Mouse (Mus musculus) thymus, postnatal 4 days (tissue): ENCODE measurements around the gene Lancl1.

Source experiments
- DNase-seq: peaks from one replicate; pipeline ENCODE4 v3.0.0; 2021

The Lancl1 gene

DNA sequence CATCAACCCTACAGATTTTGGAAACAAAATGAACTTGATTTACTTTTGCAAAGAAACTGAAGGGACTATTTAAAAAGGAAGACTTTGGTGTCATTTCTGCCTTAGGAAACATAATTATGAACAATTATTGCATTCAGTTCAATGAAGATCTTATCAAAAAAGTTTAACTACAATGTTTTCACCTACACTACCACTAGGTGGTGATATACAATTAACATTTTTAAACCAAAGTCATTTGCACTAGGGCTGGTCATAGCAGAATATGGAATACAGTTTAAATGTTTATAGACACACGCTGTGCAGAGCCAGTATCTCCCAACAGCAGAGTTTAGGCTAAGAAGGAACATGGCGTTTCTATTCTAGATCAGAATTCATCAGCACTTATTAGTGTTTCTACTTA lies 24.5 kb downstream of the Lancl1 start:
- DNase-seq, result no peak

DNA sequence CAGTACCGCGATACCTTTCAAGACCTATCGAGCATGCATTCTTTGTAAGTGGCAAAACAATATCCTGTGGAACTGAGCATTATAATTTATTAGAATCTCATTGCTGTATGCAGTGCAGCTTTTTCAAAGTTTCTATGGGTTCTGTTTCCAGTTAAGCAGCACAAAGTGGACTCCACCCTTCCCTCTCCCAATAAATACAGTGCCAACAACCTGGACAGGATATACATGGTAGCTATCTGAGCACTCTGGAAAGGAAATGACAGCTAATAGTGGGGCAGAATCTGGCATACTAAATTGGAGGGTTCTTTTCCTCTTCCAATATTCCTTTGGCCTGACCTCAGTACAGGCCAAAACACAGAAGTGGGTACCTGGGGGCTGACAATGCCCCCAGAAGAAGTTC lies 28.2 kb downstream of the Lancl1 start:
- no peak for DNase-seq

DNA sequence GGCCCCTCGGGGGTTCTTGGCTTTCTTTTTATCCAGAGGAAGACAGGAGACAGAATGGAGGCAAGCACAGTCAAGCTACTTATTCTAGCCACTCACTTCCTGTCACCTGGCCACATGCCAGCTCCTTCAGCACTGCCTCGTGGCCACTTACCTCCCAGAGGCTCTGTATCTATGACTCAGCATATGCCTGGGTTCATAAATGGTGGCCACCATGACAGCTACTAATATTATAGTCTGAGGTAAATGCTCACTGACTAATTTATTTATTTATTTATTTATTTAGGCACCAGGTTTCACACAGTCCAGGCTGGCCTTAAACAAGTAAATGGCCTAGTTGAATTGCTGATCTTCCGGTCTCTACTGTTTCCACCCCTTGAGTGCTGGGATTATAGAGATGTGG lies 35.0 kb downstream of the Lancl1 start:
- peak; percentile 10 for DNase-seq

DNA sequence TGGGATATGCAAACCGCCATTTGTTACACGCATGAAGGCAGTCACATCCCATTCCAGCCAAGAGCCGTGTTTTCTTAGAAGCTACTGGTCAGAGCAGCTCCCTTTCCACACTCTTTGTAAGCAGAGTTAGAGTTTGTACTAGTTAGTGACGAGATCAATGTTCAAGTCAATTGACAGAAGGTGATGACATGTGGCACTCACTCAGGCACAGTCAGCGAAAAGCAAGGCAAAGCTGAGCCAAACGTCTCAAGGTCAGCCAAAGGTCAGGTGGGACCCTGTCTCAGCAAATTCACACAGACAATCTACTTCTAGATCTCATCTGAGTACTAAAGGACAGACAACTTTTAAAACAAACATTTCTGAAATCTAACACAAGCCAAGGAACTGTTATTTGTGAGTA lies 36.4 kb downstream of the Lancl1 start:
- DNase-seq, result no peak

DNA sequence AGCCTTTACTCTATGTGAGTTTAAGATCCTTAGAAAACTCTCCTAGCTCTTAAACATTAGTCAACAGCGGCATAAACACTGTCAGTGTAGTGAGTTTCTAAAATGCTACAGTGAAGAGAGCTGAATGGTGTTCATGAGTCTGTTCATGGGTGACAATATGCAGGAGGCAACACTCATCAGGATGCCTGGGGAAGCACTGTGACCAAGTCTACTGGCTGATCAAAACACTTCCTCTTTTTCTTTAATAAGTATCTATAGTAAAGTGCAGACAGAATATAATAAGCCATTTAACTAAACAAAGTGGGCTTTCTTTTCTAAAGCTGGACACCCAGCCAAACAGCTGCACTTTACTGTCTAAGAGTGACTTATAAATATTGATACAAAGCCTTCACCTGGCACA lies 37.3 kb downstream of the Lancl1 start:
- DNase-seq, result no peak

DNA sequence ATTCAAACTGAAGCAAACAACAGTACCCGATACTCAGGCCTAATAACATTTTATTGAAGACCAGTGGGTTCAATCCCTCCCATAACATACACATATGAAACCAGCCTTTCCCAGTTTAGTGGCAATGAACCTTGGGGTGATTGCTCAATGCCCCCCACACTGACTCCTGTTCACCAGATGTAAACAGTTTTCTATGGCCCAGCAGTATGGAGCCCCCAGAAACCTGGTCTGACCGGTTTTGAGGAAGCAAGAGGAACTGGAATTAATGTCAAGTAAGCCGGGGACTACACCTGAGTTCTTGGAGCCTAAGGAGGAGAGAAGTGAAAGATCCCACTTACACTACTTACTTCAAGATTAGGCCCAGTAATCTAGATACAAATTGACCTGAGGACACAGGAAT lies 38.2 kb downstream of the Lancl1 start:
- no peak for DNase-seq

DNA sequence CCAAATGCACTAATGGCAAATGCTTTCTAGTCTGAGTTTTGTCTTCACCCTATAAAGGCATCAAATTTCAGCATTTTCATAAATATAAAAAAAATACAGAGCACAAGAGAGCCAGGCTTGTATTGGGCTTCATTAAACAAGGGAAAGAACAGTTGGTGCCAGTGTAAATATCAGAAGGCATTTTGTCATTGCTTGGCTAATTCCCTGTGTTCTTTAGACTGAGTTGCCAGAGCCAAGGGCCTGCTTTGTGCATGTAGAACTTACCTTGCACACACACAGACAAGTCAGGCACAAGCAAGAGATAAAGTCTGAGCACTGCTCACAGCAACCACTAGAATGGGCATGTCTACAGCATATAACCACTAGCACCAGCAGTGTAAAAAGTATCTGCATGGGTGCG lies 40.1 kb downstream of the Lancl1 start:
- DNase-seq, result no peak

DNA sequence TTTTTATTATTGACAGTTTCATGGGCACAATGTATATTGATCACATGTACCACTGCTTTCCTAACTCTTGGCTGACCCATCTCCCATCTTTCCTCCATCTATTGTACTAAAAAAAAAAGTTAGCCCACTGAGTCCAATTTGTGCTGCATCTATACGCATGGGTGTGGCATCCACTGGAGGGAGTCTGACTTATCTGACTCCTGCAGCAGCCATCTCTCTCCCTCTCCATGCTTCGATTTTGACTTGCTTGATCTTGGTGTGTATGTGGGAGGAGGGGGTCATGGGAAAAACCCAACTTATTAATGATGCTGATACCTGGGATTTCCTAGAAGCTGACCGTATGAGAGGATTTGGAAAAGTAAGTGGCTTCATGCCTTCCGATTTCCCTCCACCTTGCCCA lies 40.5 kb downstream of the Lancl1 start:
- no peak for DNase-seq

DNA sequence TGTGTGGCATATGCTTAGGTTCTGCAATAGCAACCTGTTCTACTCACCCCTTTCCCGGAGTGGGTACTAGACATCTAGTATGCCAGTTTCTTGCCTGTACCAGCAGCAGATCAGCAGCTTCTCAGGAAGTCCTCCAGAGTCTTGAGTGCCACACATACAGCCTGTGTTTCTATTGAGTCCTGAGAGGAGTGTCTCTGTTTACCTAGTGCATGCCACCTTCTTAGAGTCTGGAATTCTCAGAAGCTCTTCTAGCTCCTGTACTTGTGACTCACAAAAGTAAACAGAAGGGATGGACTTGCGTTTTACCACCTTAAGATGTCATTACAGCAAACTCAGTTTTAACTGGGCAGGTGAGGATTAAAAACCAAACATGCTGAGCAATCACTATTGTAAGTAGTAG lies 41.9 kb downstream of the Lancl1 start:
- DNase-seq, result no peak

DNA sequence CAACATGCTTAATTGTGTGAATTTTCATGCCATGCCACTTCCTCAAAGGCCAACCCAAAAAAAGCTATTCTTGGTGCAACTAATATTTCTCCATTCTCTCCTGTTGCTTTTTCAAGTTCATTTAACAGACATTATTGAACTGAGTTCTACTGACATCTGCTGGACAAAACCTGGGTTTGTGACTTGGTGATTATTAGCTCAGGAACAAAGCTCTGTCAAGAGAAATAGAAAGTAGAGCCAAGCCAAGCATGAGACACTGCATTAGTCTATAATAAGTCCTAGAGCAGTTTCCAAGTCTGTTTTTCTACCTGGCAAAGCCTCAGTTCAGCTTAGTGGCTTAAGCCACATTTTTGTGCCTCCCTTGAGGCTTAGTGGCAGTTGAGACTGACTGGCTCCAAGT lies 45.9 kb downstream of the Lancl1 start:
- DNase-seq, result no peak

DNA sequence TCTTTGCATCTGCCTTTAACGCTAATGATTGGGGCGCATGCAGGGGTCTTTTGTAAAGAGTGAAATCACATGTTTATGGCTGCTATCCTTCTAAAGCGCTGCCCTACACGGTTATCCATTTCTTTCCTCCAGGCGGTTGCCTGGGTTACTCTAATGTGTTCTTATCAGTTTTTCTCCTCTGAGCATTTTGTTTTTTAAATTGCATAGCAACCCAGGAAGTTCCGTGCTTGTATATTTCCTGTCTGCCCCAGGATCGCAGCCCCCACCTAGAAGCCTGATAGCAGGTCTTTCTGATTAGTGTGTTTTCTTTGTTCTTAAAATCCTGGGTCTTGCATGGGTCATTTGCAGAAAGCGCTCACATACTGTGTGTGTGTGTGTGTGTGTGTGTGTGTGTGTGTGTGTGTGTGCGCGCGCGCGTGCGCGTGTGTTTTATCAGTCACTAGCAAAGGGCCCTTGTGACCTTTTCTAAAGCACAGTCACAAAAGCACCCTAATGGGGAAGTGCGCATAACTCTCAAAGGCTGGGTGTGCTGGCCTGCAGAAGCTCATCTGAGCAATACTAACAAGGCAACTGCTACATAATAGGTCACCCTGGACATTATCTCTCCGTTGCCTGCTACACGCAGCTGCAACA lies 51.0 kb downstream of the Lancl1 start:
- DNase-seq, result no peak

DNA sequence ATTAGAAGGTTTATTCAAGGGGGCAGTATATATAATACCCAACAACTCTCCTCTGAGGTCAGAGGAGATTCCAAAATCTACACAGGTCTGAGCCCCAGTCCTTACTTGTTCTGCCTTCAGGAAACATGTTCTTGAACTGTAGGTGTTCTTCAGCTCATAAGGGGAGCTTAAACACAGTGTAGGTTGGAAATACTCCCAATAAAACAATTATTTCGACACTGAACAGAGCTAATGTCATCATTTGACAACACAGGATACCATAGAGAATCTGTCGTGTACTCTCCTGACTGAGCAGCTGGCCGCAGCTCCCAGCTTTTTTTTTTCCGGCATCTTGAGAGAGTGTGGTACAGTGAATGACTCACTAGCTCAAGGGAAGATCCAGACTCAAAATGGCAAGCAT lies 52.8 kb downstream of the Lancl1 start:
- no peak for DNase-seq

DNA sequence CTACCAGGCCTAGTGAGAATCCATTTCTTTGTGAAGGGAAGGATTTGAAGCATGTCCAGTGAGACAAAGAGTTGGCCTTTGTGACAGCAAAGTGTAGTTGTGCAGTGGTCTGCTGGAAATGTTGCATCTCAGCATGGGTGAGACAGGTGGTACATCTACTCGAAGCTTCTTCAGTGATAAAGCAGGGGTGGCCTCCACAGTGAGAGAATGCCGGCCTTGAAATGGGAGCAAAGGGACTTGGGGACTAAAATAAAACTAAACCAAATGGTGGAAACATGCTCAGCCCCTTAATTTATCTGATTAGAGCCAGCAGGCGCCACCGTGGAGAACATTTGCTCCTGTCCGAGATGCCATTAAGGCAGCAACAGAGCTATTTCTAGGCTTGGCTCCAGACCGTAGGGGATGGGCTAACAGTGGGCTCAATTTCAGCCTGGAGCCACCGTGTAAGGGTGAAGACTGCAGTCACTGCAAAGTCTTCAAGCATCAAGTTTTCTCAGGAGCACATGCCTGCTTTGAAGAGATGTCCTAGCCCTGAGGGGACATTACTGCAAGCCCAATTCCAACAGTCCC lies 53.5 kb downstream of the Lancl1 start:
- no peak for DNase-seq

DNA sequence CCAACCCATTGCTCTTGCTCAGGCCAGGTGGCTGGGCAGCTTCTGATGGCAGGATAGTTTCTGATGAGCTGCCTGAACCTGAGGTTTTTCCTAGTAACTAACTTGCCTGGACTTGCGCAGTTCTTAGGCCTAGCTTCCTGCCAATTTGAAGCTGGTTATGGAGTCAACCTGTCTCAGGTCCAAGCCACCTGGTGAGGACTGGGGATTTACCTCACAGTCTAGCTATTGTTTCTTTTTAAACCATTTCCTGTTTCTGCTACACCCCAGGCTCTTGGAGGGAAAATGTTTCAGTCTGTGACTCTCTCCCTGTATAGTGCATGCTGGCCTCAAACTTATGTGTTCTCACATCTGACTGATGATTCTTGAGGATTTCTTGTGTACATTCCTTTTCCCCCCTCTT lies 58.5 kb downstream of the Lancl1 start:
- DNase-seq, result no peak

DNA sequence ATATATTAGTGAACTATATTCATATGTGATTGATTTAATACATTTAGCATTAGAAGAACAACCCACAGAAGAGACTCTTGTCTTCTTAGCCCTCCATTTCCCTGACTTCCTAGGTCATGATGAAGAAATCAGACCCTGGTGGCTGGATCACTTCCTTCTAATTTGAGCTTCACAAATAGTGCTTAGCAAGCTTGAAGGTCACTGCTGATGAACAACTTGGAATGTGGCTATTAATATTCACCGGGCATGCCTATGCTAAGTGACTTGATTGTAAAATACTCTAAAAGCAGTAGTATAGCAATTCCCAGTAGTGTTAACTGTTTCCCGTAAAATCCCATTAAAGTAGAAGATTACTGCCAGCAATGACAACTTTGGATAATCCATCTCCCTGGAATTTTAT lies 63.2 kb downstream of the Lancl1 start:
- no peak for DNase-seq

DNA sequence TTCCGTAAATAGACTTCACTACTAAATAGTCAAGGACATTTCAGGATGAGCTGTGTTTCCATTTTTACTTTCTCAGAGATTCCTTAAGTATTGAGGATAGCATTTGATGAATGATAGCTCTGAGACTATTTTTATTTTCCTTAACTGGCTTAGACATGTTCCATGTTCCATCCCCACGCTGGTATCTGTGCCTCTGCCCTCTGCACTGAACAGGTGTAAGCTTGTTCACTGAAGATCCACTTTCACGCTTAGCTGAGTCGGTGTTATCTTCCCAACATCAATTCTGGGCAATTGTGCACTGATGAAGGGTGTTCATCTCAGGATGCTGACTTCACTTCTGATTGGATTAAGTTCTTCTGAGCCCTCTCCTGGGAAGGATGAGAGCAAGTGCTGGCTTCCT lies 73.8 kb downstream of the Lancl1 start:
- DNase-seq, result no peak

DNA sequence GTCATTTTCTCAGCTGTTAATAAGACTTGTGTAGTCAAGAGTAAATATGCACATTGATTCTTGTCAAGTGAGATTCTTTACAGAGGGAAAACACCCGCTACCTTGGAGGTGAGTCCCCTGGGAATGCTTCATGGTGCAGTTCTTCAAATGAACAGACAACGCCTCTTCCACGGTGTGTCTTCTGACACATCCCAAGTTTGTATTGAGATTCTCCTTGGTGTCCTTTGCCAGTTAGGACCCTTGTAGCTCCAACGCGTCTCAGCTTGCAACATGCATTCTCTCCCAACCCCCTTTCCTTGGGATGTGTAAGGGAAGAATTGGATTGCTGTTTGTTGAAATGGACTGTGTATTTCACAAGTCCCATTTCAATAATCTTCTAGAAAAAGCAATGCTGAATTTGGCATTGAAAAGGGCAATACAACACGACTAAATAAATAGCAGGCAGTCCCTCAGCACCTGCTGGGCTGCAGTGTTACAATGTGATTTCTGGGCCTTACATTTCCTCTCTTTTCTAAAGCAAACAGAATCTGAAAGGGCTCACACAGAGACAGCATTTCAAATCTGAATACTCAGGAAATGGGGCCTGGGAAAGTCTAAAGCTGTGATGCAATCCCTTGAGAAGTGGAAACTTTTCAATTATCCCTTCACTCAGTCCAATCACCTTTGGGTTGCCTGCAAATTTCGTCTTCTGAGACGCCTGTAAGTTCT lies 78.0 kb downstream of the Lancl1 start:
- DNase-seq, result no peak

DNA sequence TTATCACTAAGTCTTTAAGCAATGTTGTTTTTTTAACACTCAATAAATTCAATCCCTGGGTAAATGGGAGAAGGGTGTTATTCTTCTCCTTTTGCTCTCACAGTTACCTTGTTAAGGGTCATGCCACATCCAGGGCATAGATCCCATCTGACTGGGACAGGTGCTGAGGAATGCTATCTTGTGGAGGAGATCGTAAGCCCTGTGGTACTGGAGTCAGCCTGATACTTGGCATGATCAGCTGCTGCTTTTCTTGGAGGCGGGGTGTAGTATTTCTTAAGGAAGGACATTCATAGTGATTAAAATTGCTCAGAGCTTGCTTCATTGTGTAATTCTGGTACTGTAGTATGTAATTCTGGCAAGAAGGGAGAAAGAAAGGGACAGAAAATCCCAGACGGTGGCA lies 81.3 kb downstream of the Lancl1 start:
- DNase-seq, result no peak

DNA sequence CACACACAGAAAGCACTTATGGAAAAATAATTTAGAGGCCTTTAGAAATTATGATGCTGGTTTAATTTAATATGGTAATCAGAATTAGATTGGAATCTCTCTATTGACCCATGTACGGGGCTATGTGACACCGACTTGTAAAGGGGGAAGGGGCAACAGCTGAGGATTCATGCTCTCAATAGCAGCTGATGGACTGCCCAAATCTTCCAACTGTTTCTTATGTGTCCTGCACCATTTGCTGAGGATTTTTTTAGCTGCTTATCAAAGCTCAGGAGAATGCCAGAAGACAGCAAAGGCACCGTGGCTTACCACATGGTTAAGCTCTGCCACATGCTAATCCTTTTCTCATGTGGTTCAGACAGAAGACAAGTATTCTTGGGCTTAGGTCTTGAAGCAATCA lies 87.6 kb downstream of the Lancl1 start:
- DNase-seq, result no peak
